Mouse (Mus musculus): ENCODE measurements at regions not wholly inside any gene's neighbourhood (a gene's known extent, or its start where the extent isn't known, plus 50 kb on each side); places are given as distances from the start of the nearest gene placed in this dataset.

DNA sequence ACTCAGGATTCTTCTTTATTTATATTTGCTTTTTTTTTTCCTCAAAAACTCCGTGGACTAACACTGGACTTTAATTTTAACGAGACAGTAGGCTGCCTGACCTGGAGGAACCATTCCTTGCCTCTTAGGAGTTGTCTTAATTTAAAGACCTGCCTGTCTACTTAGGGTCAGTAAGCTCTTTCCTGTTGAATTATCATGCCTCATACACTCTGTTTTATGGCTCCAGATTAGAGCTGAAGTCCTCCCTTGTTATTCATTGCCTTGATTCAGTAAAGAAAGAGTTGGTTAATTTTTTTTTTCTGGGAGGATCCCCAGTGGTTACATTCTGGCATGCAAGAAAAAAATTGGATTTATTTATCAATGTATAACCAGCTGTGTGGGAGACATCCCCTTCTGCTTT is 187.3 kb upstream of the Cdh6 start:
- Histone ChIP-seq H3K27ac (no peak overlapping the region), H3K4me3 (no peak overlapping the region), H3K36me3 (replicated peaks) (no peaks in the 10 kb centered on the region), H3K4me1 (no peaks in the 10 kb centered on the region), H3K27me3 (ENCODE audit: poor library complexity, severe bottlenecking) (no peaks in the 10 kb centered on the region), H3K9me3 (no peaks in the 10 kb centered on the region)
- 76% methylated on average over 2 of the region's 2 CpGs for WGBS
- DNase-seq (ENCODE audit: extremely low spot score, low spot score): no peak

DNA sequence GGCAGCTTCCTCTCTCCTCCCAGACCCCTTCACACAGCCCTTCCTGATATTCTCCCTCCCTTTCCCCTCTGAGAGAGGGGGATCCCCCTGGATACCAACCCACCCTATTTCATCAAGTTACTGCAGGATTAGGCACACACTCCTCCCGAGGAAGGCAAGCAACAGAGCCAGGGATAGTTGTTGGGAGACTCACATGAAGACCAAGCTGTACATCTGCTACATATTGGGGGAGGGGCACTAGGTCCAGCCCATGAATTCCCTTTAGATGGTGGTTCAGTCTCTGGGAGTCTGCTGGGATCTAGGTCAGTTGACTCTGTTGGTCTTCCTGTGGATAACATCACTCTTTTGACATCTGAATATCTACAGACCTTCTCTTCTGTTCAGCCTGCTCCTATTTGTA is 185.6 kb upstream of the Cdh6 start:
- no peaks in the 10 kb centered on the region for H3K36me3 ChIP-seq (replicated peaks)
- H3K9me3 ChIP-seq: no peaks in the 10 kb centered on the region
- no peaks in the 10 kb centered on the region for H3K4me1 ChIP-seq
- no peaks in the 10 kb centered on the region for H3K27me3 ChIP-seq (ENCODE audit: poor library complexity, severe bottlenecking)
- no peak overlapping the region for H3K27ac ChIP-seq
- 52% methylated on average over 1 of the region's 1 CpGs for WGBS
- no peak overlapping the region for H3K4me3 ChIP-seq
- DNase-seq (ENCODE audit: extremely low spot score, low spot score): no peak

DNA sequence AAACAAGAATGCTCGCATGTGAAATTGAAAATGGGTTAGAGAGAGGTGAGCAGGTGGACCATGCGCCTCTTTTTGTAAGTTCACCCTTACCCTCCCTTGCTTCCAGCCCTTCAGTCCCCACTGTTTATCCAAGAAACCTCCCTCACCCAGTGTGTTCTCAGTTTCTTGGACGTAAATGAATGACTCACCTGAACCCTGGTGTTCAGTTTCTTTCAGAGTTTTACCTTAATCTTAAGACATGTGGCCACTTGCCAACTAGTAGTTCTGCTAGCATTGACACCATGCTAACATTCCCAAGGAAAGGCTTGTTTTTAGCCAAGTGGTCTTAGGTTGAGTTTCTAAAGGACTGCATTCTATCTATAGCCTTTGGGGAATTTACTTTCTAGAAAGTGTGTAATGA is 176.8 kb upstream of the Cdh6 start:
- H3K4me3 ChIP-seq: no peak overlapping the region
- H3K9me3 ChIP-seq: no peaks in the 10 kb centered on the region
- no peaks in the 10 kb centered on the region for H3K36me3 ChIP-seq (replicated peaks)
- H3K27ac ChIP-seq: no peak overlapping the region
- no peak for DNase-seq (ENCODE audit: extremely low spot score, low spot score)
- H3K27me3 ChIP-seq (ENCODE audit: poor library complexity, severe bottlenecking): no peaks in the 10 kb centered on the region
- WGBS: 87% methylated on average over 3 of the region's 3 CpGs
- no peaks in the 10 kb centered on the region for H3K4me1 ChIP-seq

DNA sequence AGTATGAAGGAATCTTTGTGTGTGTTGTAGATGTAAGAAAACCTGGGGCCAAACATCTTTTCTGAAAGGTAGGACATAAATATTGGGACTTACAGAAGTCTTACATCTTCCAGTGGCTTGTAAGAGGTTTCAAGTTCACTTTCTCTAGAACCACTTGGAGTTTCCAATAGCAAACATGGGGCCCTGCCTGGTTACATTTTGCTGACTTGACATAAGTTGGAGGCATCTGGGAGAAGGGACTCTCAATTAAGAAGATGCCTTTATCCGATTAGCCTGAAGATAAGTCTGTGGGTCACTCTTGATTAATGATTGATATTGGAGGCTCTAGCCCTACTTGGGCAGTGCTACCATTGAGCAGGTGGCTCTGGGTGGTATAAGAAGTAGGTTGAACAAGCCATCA is 162.9 kb upstream of the Cdh6 start:
- Histone ChIP-seq H3K4me3 (no peak overlapping the region), H3K27ac (no peak overlapping the region), H3K4me1 (no peaks in the 10 kb centered on the region), H3K36me3 (replicated peaks) (no peaks in the 10 kb centered on the region), H3K27me3 (ENCODE audit: poor library complexity, severe bottlenecking) (no peaks in the 10 kb centered on the region), H3K9me3 (no peaks in the 10 kb centered on the region)
- no peak for DNase-seq (ENCODE audit: extremely low spot score, low spot score)
- WGBS: 93% methylated on average over 1 of the region's 1 CpGs

DNA sequence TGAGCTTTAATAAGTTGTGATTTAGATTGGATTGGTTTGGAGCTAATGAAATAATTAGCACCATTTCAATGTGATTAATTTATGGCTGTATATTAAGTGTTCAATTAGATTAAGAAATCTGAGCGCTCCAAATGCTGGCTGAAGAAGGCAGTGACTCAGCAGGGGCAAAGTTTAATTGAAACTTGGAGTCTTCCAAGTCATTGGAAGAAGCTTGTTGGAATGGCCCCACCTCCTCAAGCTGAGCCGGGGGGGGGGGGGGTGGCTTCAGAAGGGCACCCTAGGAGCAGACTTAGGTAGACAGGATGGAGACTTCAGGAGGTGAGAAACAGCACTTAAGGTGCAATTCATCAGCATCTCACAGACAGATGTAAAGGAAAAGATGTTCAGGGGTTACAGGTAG is 151.0 kb upstream of the Cdh6 start:
- 52% methylated on average over 2 of the region's 2 CpGs for WGBS
- no peak for DNase-seq (ENCODE audit: extremely low spot score, low spot score)
- Histone ChIP-seq H3K36me3 (replicated peaks) (no peaks in the 10 kb centered on the region), H3K27ac (no peak overlapping the region), H3K27me3 (ENCODE audit: poor library complexity, severe bottlenecking) (peaks cover 8% of the 10 kb centered on the region), H3K4me3 (no peak overlapping the region), H3K4me1 (peaks cover 24% of the 10 kb centered on the region), H3K9me3 (no peaks in the 10 kb centered on the region)

DNA sequence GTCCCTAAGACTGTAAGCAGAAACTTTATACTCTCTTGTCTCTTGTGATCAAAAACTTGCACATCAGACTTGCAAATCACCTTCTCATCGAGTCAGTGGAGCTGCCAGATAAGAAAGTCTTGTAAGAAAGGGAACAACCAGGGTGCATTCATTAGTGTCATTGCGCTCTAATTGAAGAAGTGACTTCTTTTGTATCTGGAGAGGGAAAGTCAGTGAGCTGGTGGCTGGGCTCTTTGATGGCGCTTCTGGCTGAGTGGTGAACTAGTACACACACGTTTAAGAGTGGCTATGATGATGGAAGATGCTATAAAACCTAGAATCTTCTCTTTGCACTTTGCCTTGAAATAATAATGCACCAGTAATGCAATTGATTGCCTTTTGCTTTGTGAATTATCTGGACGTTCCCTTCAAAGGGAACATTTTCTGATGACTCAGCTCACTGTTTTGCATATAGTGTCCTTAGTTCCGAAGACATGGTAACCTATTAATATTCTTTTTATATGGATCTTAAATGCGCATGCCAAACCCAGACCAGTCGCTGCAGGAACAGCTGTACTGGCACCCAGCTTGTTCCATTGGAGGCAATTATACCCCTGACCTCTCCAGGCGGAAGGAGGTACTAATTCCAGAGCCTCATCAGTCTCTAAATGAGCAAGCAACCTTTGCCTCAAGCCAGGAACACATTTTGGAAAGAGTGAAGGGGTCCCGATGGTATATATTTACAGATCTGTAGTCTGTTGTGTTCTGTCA is 147.3 kb upstream of the Cdh6 start:
- Histone ChIP-seq H3K9me3 (no peaks in the 10 kb centered on the region), H3K36me3 (replicated peaks) (no peaks in the 10 kb centered on the region), H3K27ac (no peak overlapping the region), H3K4me1 (peaks cover 24% of the 10 kb centered on the region), H3K27me3 (ENCODE audit: poor library complexity, severe bottlenecking) (peaks cover 8% of the 10 kb centered on the region), H3K4me3 (no peak overlapping the region)
- 49% methylated on average over 10 of the region's 10 CpGs for WGBS
- DNase-seq (ENCODE audit: extremely low spot score, low spot score): no peak

DNA sequence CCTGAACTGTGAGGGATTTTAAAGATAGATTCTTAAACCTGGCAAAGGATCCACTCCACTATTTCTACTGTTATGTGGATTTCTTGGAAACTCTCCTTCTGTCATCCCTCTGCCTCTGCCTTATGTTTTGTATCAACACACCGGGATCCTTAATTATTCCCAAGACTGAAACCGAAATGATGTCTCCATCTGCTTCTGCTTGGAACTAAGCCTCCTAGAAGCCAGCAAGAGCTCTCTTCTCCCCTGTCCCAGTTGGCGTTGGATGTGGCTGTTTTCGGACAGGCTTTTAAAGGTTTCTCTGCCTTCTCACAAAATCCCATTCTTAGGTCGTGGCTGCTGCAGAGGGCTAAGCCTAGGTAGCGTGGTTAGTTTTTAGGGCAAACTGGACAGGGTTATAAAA is 131.1 kb upstream of the Cdh6 start:
- DNase-seq (ENCODE audit: extremely low spot score, low spot score): no peak
- WGBS: 91% methylated on average over 6 of the region's 6 CpGs
- H3K27ac ChIP-seq: no peak overlapping the region
- no peaks in the 10 kb centered on the region for H3K36me3 ChIP-seq (replicated peaks)
- H3K4me3 ChIP-seq: no peak overlapping the region
- no peaks in the 10 kb centered on the region for H3K27me3 ChIP-seq (ENCODE audit: poor library complexity, severe bottlenecking)
- no peaks in the 10 kb centered on the region for H3K4me1 ChIP-seq
- H3K9me3 ChIP-seq: no peaks in the 10 kb centered on the region

DNA sequence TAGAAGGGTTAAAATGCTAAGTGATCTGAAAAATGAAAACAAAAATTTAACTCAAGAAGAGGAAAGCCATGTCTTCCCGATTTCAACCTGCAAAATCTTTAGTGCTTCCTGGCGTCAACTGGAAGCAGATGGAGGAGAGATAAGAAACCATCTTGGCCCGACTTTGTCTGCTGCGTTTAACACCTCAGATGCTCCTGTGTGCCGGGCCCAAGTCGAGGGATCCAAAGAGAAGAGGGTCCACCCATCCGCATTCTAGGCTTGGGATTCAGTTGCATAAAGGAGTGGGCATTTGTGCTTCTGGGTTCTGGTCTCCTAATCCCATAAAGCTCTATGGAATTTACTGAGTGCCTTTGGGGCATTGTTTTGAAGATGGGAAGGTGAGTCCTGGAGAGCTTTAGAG is 130.0 kb upstream of the Cdh6 start:
- WGBS: 84% methylated on average over 7 of the region's 7 CpGs
- DNase-seq (ENCODE audit: extremely low spot score, low spot score): no peak
- H3K4me3 ChIP-seq: no peak overlapping the region
- H3K27me3 ChIP-seq (ENCODE audit: poor library complexity, severe bottlenecking): no peaks in the 10 kb centered on the region
- no peak overlapping the region for H3K27ac ChIP-seq
- H3K36me3 ChIP-seq (replicated peaks): no peaks in the 10 kb centered on the region
- no peaks in the 10 kb centered on the region for H3K4me1 ChIP-seq
- H3K9me3 ChIP-seq: no peaks in the 10 kb centered on the region

DNA sequence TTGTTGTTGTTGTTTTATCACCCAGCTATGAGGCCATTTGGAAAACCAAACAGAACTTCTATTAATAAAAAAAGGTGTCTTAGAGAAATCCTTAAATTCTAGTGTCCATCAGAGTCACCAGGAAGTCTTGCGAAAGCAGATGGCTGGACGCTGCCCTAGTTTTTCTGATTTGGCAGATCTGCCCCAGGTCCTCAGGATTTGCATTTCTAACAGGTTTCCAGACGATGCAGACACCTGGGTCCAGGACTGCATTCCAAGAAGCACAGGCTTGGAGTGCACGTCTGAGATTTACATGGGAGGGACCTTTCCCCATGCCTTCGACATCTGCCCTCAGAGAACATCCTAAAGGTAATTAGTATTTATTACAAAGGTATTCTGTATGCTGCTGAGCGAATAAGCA is 129.2 kb upstream of the Cdh6 start:
- WGBS: 83% methylated on average over 6 of the region's 6 CpGs
- Histone ChIP-seq H3K4me3 (no peak overlapping the region), H3K27me3 (ENCODE audit: poor library complexity, severe bottlenecking) (no peaks in the 10 kb centered on the region)

DNA sequence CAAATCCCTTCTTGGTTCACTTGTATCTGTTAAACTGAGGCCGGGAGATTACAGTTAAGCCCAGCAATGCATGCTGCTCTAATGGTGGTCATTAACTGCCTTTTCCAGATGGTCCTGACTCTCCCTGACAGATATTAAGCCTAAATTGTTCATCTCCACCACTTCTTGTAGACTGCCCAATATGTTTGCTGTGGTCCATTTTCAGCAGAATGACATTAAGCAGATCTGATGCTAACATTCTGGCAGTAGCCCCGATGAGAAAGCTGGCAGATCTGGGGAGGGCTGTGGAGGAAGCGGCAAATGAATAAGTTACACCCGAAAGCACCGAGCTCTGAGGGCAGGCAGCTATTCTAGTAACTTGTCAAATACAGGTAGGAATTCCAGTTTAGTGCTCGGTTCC is 123.5 kb upstream of the Cdh6 start:
- no peaks in the 10 kb centered on the region for H3K9me3 ChIP-seq
- peaks cover 10% of the 10 kb centered on the region for H3K4me1 ChIP-seq
- no peak for DNase-seq (ENCODE audit: extremely low spot score, low spot score)
- no peaks in the 10 kb centered on the region for H3K27me3 ChIP-seq (ENCODE audit: poor library complexity, severe bottlenecking)
- WGBS: 75% methylated on average over 6 of the region's 6 CpGs
- no peak overlapping the region for H3K27ac ChIP-seq
- H3K4me3 ChIP-seq: no peak overlapping the region
- no peaks in the 10 kb centered on the region for H3K36me3 ChIP-seq (replicated peaks)

More for the DNA sequence above, 129.2 kb upstream of the Cdh6 start:
- H3K27ac ChIP-seq: no peak overlapping the region
- H3K4me1 ChIP-seq: no peaks in the 10 kb centered on the region
- no peaks in the 10 kb centered on the region for H3K36me3 ChIP-seq (replicated peaks)
- no peaks in the 10 kb centered on the region for H3K9me3 ChIP-seq
- DNase-seq (ENCODE audit: extremely low spot score, low spot score): no peak

DNA sequence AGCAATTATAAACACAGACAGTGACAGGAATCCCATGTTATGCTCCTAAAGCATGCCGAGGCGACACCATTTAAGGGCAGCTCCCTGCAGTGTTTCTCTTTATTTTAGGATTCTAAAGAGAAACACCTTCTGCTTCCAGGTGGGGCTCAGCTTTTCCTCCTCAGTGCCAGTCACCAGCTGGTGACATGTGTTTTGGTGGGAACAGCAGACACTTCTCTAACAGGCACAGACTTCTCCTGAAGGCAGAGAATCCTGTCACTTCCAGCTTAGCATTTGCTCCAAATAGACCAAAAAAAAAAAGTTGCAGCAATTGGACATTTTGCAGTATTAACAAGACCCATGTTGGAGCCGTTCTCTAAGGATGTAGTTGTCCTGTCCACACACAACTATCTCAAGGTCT is 115.6 kb upstream of the Cdh6 start:
- H3K27me3 ChIP-seq (ENCODE audit: poor library complexity, severe bottlenecking): peaks cover 22% of the 10 kb centered on the region
- no peak overlapping the region for H3K4me3 ChIP-seq
- 82% methylated on average over 3 of the region's 3 CpGs for WGBS
- peaks cover 20% of the 10 kb centered on the region for H3K4me1 ChIP-seq
- DNase-seq (ENCODE audit: extremely low spot score, low spot score): no peak
- H3K36me3 ChIP-seq (replicated peaks): no peaks in the 10 kb centered on the region
- no peak overlapping the region for H3K27ac ChIP-seq
- no peaks in the 10 kb centered on the region for H3K9me3 ChIP-seq

DNA sequence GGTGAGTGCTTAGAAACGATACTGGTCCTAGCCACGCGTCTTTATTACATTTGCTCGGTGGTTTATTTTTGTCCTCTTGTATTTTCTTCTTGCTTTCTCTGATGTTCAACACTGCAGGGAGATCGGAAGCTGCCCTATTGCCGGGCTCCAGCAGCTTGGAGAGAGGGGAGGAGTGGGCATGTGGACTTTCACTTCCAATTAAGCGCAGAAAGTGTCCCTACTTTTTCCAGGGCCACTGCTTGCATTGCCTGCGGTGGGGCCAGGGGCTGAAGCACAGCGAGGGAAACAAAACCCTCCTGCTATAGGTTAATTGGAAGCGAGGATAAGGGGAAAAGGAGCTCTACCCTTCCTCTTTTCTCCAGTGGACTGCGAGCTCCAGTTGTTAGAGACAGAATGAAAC is 114.4 kb upstream of the Cdh6 start:
- Histone ChIP-seq H3K27ac (peak overlapping the region; percentile 69), H3K4me3 (peak overlapping the region; percentile 20; the same call in 1 of the 2 replicates)
- peak; percentile 40 for DNase-seq (ENCODE audit: extremely low spot score, low spot score)

DNA sequence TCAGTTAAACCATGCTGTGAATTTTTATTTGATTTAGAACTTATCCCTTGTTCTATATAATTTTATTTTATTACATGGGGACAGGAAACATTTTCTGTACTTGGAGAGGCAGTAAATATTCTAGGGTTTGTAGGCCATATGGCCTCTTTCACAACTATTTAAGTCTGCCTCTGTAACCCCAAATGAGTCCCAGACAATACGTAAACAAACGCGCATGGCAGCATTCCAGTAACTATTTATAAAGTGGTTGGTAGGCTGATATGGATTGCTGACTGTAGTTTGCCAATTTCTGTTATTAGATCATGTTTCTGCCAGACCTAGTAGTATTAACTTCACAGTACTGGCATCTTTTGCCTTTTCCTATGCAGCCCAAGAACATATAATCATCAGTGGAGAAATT is 111.9 kb upstream of the Cdh6 start:
- no peak for DNase-seq (ENCODE audit: extremely low spot score, low spot score)
- H3K9me3 ChIP-seq: no peaks in the 10 kb centered on the region
- H3K27me3 ChIP-seq (ENCODE audit: poor library complexity, severe bottlenecking): peaks cover 22% of the 10 kb centered on the region
- H3K4me3 ChIP-seq: no peak overlapping the region
- peaks cover 20% of the 10 kb centered on the region for H3K4me1 ChIP-seq
- WGBS: 96% methylated on average over 3 of the region's 3 CpGs
- no peak overlapping the region for H3K27ac ChIP-seq
- no peaks in the 10 kb centered on the region for H3K36me3 ChIP-seq (replicated peaks)

More for the DNA sequence above, 114.4 kb upstream of the Cdh6 start:
- Histone ChIP-seq H3K9me3 (no peaks in the 10 kb centered on the region), H3K36me3 (replicated peaks) (no peaks in the 10 kb centered on the region), H3K4me1 (peaks cover 20% of the 10 kb centered on the region), H3K27me3 (ENCODE audit: poor library complexity, severe bottlenecking) (peaks cover 22% of the 10 kb centered on the region)
- 32% methylated on average over 11 of the region's 11 CpGs for WGBS

DNA sequence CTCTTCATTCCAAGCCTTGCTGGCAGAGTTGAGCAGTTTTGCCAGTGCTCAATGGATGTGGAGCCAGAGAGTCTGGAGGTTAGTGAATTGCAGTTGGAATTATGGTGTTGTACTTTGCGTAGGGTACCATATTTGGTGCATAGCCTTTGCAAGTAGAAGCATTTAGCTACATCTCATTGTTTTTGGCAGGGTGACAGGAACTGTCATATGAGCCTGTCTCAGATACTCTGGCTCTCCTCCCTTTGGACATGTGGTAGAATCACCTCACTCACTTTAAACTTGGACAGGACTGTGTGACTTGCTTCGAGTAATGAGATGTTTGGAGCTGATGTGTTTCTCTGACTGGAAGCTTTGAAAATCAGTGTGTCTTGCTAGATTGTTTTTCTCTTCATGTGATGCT is 110.7 kb upstream of the Cdh6 start:
- Histone ChIP-seq H3K9me3 (no peaks in the 10 kb centered on the region), H3K27me3 (ENCODE audit: poor library complexity, severe bottlenecking) (peaks cover 14% of the 10 kb centered on the region; the same call in 1 of the 2 replicates), H3K4me3 (no peak overlapping the region), H3K4me1 (peaks cover 20% of the 10 kb centered on the region), H3K36me3 (replicated peaks) (no peaks in the 10 kb centered on the region), H3K27ac (no peak overlapping the region)
- WGBS: 91% methylated on average over 2 of the region's 2 CpGs
- DNase-seq (ENCODE audit: extremely low spot score, low spot score): no peak

Data from forebrain, embryonic 10.5 days (tissue).